Mouse (Mus musculus): ENCODE measurements at regions not wholly inside any gene's neighbourhood (a gene's known extent, or its start where the extent isn't known, plus 50 kb on each side); places are given as distances from the start of the nearest gene placed in this dataset.

GRCm38 (mm10) chr6:51364776-51365175 lies 67.7 kb upstream of the Nfe2l3 start:
- ATAC-seq (ENCODE audit: low FRiP score, low TSS enrichment) (no peak), DNase-seq (ENCODE audit: low spot score) (no peak)
- H3K4me1 ChIP-seq (replicated peaks; ENCODE audit: control insufficient read depth, insufficient read depth): no peaks in the 10 kb centered on the region
- no peaks in the 10 kb centered on the region for H3K27me3 ChIP-seq (ENCODE audit: control insufficient read depth, insufficient read depth, low read length)
- H3K36me3 ChIP-seq (ENCODE audit: control insufficient read depth, insufficient read depth, low read length): no peaks in the 10 kb centered on the region
- no peak overlapping the region for H3K9ac ChIP-seq (ENCODE audit: low read length)
- no peak overlapping the region for H3K4me2 ChIP-seq (replicated peaks; ENCODE audit: low read depth)
- no peak overlapping the region for H3K4me3 ChIP-seq (ENCODE audit: low read depth, low read length)
- no peaks in the 10 kb centered on the region for H3K9me3 ChIP-seq (ENCODE audit: control insufficient read depth, low read length)
- TF ChIP-seq EP300 (optimal IDR thresholded peaks at IDR 0.05) (no peak), CTCF (IDR thresholded peaks at IDR 0.05; ENCODE audit: low read depth) (no peak)
- 71% methylated on average over 6 of the region's 6 CpGs for WGBS
- no peak overlapping the region for H3K27ac ChIP-seq (replicated peaks)

- TF ChIP-seq CTCF (IDR thresholded peaks at IDR 0.05; ENCODE audit: low read depth): no peak
- no peak for TF ChIP-seq EP300 (optimal IDR thresholded peaks at IDR 0.05)
- Histone ChIP-seq H3K9me3 (ENCODE audit: control insufficient read depth, low read length) (no peaks in the 10 kb centered on the region), H3K27ac (replicated peaks) (no peak overlapping the region), H3K27me3 (ENCODE audit: control insufficient read depth, insufficient read depth, low read length) (no peaks in the 10 kb centered on the region), H3K4me1 (replicated peaks; ENCODE audit: control insufficient read depth, insufficient read depth) (no peaks in the 10 kb centered on the region), H3K36me3 (ENCODE audit: control insufficient read depth, insufficient read depth, low read length) (no peaks in the 10 kb centered on the region), H3K9ac (ENCODE audit: low read length) (no peak overlapping the region), H3K4me2 (replicated peaks; ENCODE audit: low read depth) (no peak overlapping the region), H3K4me3 (ENCODE audit: low read depth, low read length) (no peak overlapping the region)
- WGBS: 63% methylated on average over 6 of the region's 6 CpGs
- DNase-seq (ENCODE audit: low spot score): no peak
- ATAC-seq (ENCODE audit: low FRiP score, low TSS enrichment): no peak
Observed at GRCm38 (mm10) chr6:51369771-51370170, 62.7 kb upstream of the Nfe2l3 start.

- DNase-seq (ENCODE audit: low spot score) (peak; percentile 64), ATAC-seq (ENCODE audit: low FRiP score, low TSS enrichment) (peak; percentile 81)
- no peak overlapping the region for H3K4me3 ChIP-seq (ENCODE audit: low read depth, low read length)
- TF ChIP-seq CTCF (IDR thresholded peaks at IDR 0.05; ENCODE audit: low read depth) (peak; percentile 48), EP300 (optimal IDR thresholded peaks at IDR 0.05) (no peak)
- no peaks in the 10 kb centered on the region for H3K4me1 ChIP-seq (replicated peaks; ENCODE audit: control insufficient read depth, insufficient read depth)
- no peak overlapping the region for H3K4me2 ChIP-seq (replicated peaks; ENCODE audit: low read depth)
- H3K27me3 ChIP-seq (ENCODE audit: control insufficient read depth, insufficient read depth, low read length): no peaks in the 10 kb centered on the region
- H3K9ac ChIP-seq (ENCODE audit: low read length): no peak overlapping the region
- H3K27ac ChIP-seq (replicated peaks): no peak overlapping the region
- WGBS: 25% methylated on average over 7 of the region's 7 CpGs
- H3K9me3 ChIP-seq (ENCODE audit: control insufficient read depth, low read length): no peaks in the 10 kb centered on the region
- no peaks in the 10 kb centered on the region for H3K36me3 ChIP-seq (ENCODE audit: control insufficient read depth, insufficient read depth, low read length)
Observed at GRCm38 (mm10) chr6:51372357-51372756, 60.1 kb upstream of the Nfe2l3 start.

- ATAC-seq (ENCODE audit: low FRiP score, low TSS enrichment): no peak
- TF ChIP-seq CTCF (IDR thresholded peaks at IDR 0.05; ENCODE audit: low read depth) (peak; percentile 29; the same call in 1 of the 2 replicates), EP300 (optimal IDR thresholded peaks at IDR 0.05) (no peak)
- 0 out of 2 replicates have a peak, but pooled peaks cover 3% of the 10 kb centered on the region for H3K4me1 ChIP-seq (replicated peaks; ENCODE audit: control insufficient read depth, insufficient read depth)
- 91% methylated on average over 3 of the region's 3 CpGs for WGBS
- H3K9ac ChIP-seq (ENCODE audit: low read length): no peak overlapping the region
- no peaks in the 10 kb centered on the region for H3K36me3 ChIP-seq (ENCODE audit: control insufficient read depth, insufficient read depth, low read length)
- no peak for DNase-seq (ENCODE audit: low spot score)
- H3K27ac ChIP-seq (replicated peaks): no peak overlapping the region
- no peak overlapping the region for H3K4me2 ChIP-seq (replicated peaks; ENCODE audit: low read depth)
- no peak overlapping the region for H3K4me3 ChIP-seq (ENCODE audit: low read depth, low read length)
- H3K27me3 ChIP-seq (ENCODE audit: control insufficient read depth, insufficient read depth, low read length): no peaks in the 10 kb centered on the region
- no peaks in the 10 kb centered on the region for H3K9me3 ChIP-seq (ENCODE audit: control insufficient read depth, low read length)
Observed at GRCm38 (mm10) chr6:51378436-51378835, 54.0 kb upstream of the Nfe2l3 start.

- H3K4me2 ChIP-seq (replicated peaks; ENCODE audit: low read depth): peak overlapping the region; percentile 64
- no peaks in the 10 kb centered on the region for H3K9me3 ChIP-seq (ENCODE audit: control insufficient read depth, low read length)
- peak overlapping the region; percentile 42; the same call in 1 of the 2 replicates for H3K4me3 ChIP-seq (ENCODE audit: low read depth, low read length)
- H3K36me3 ChIP-seq (ENCODE audit: control insufficient read depth, insufficient read depth, low read length): no peaks in the 10 kb centered on the region
- DNase-seq (ENCODE audit: low spot score) (no peak), ATAC-seq (ENCODE audit: low FRiP score, low TSS enrichment) (0 out of 2 replicates have a peak, but pooled peaks have one; percentile 48)
- peak overlapping the region; percentile 69; the same call in 1 of the 2 replicates for H3K9ac ChIP-seq (ENCODE audit: low read length)
- H3K27ac ChIP-seq (replicated peaks): peak overlapping the region; percentile 81
- 1% methylated on average over 5 of the region's 5 CpGs for WGBS
- H3K27me3 ChIP-seq (ENCODE audit: control insufficient read depth, insufficient read depth, low read length): no peaks in the 10 kb centered on the region
- H3K4me1 ChIP-seq (replicated peaks; ENCODE audit: control insufficient read depth, insufficient read depth): 0 out of 2 replicates have a peak, but pooled peaks cover 3% of the 10 kb centered on the region
- TF ChIP-seq CTCF (IDR thresholded peaks at IDR 0.05; ENCODE audit: low read depth): no peak
- TF ChIP-seq EP300 (optimal IDR thresholded peaks at IDR 0.05): no peak
Observed at GRCm38 (mm10) chr6:51379074-51379473, 53.4 kb upstream of the Nfe2l3 start.

GRCm38 (mm10) chr6:51379560-51380274 lies 52.8 kb upstream of the Nfe2l3 start:
- Histone ChIP-seq H3K27me3 (ENCODE audit: control insufficient read depth, insufficient read depth, low read length) (no peaks in the 10 kb centered on the region), H3K27ac (replicated peaks) (peak overlapping the region; percentile 81), H3K4me3 (ENCODE audit: low read depth, low read length) (peak overlapping the region; percentile 42), H3K4me1 (replicated peaks; ENCODE audit: control insufficient read depth, insufficient read depth) (0 out of 2 replicates have a peak, but pooled peaks cover 3% of the 10 kb centered on the region), H3K9me3 (ENCODE audit: control insufficient read depth, low read length) (no peaks in the 10 kb centered on the region), H3K4me2 (replicated peaks; ENCODE audit: low read depth) (peak overlapping the region; percentile 64), H3K36me3 (ENCODE audit: control insufficient read depth, insufficient read depth, low read length) (no peaks in the 10 kb centered on the region), H3K9ac (ENCODE audit: low read length) (peak overlapping the region; percentile 69)
- TF ChIP-seq EP300 (optimal IDR thresholded peaks at IDR 0.05) (no peak), CTCF (IDR thresholded peaks at IDR 0.05; ENCODE audit: low read depth) (0 out of 2 replicates have a peak, but pooled peaks have one; percentile 1)
- peak; percentile 56 for ATAC-seq (ENCODE audit: low FRiP score, low TSS enrichment)
- 5% methylated on average over 34 of the region's 36 CpGs for WGBS
- peak; percentile 69 for DNase-seq (ENCODE audit: low spot score)

Measured in stomach, postnatal 0 days (tissue).